Mouse (Mus musculus) heart, adult 9 months (tissue): ENCODE measurements around the gene Gm4756.
A peak's percentile ranks its signal among the peaks of the same experiment; 100 is the strongest.
"Not testable (repeated sequence)": the region's sequence is repeated elsewhere in the genome, so short reads cannot be mapped to it uniquely, and the experiment has no call there.

Experiments used
- DNase-seq, 2 experiments: peaks; one replicate each; pipeline ENCODE4 v3.0.0; 2022; ENCODE audit warnings: low spot score in 2 of 2

Gm4756 gene

GRCm38 (mm10) chr12:72649611-72650330 is at the start of gene Gm4756:
TSS of gene Gm4756 (minus strand) at chr12:72649661.
- DNase-seq, result no peak

- DNase-seq, result no peak
These were observed 45.5 kb upstream of the Gm4756 start for GRCm38 (mm10) chr12:72694901-72695463.

GRCm38 (mm10) chr12:72694438-72694837 is 45.0 kb upstream of the Gm4756 start:
- peak; percentile 11 to 33 for DNase-seq

- DNase-seq, result peak in 1 of 2 experiments; percentile 26
These were observed 44.4 kb upstream of the Gm4756 start for GRCm38 (mm10) chr12:72693895-72694294.

- DNase-seq, result not testable (repeated sequence)
These were observed 38.8 kb upstream of the Gm4756 start for GRCm38 (mm10) chr12:72688281-72688680.

- DNase-seq, result not testable (repeated sequence)
These were observed 38.3 kb upstream of the Gm4756 start for GRCm38 (mm10) chr12:72687741-72688140.

GRCm38 (mm10) chr12:72686566-72686965 is 37.1 kb upstream of the Gm4756 start:
- DNase-seq, result not testable (repeated sequence)

GRCm38 (mm10) chr12:72683612-72684011 is 34.2 kb upstream of the Gm4756 start:
- DNase-seq, result no peak

GRCm38 (mm10) chr12:72682511-72683282 is 33.2 kb upstream of the Gm4756 start:
- DNase-seq, result no peak

GRCm38 (mm10) chr12:72681919-72682318 is 32.5 kb upstream of the Gm4756 start:
- DNase-seq, result no peak

- DNase-seq, result no peak
These were observed 30.2 kb upstream of the Gm4756 start for GRCm38 (mm10) chr12:72679635-72680034.

- DNase-seq, result no peak
These were observed 25.4 kb upstream of the Gm4756 start for GRCm38 (mm10) chr12:72674820-72675219.

GRCm38 (mm10) chr12:72674079-72674797 is 24.8 kb upstream of the Gm4756 start:
- peak; percentile 21 to 41 for DNase-seq

- DNase-seq, result no peak
These were observed 22.2 kb upstream of the Gm4756 start for GRCm38 (mm10) chr12:72671516-72672135.

GRCm38 (mm10) chr12:72670921-72671320 is 21.5 kb upstream of the Gm4756 start:
- no peak for DNase-seq

GRCm38 (mm10) chr12:72667868-72668469 is 18.5 kb upstream of the Gm4756 start:
- DNase-seq, result peak in 1 of 2 experiments; percentile 18

GRCm38 (mm10) chr12:72666015-72666414 is 16.6 kb upstream of the Gm4756 start:
- no peak for DNase-seq

- DNase-seq, result peak; percentile 94 to 96
These were observed 15.4 kb upstream of the Gm4756 start, which contains the start of gene Dhrs7 for GRCm38 (mm10) chr12:72664735-72665337. TSS of gene Dhrs7 (minus strand) at chr12:72664909.

GRCm38 (mm10) chr12:72664020-72664734 is 14.7 kb upstream of the Gm4756 start:
- DNase-seq, result peak in 1 of 2 experiments; percentile 10

- no peak for DNase-seq
These were observed 6.3 kb upstream of the Gm4756 start for GRCm38 (mm10) chr12:72655775-72656174.
